ENCODE assay signal across 19 mouse cellular contexts in genomic region chr5:31566457-31566856, GRCm38 (mm10). TPM values are rescaled to one million over a fixed set of nuclear protein-coding genes. Genes with fewer than 3 reads are reported as not detected.
DNase-seq lines count a peak whose midpoint lies in the region; ATAC-seq and TF ChIP-seq lines count a peak whose summit lies in the region.
"Had no signal": no experiment of that assay in that cellular context is flagged by ENCODE, and none has a peak within 500 bp of the region (broad histone marks: within the 10 kb centered on the region; RNA-seq: fewer than 3 reads in every experiment).

No protein-coding gene starts in this region.

- TF ChIP-seq CTCF in hindbrain, postnatal 0 days (IDR thresholded peaks at IDR 0.05; ENCODE audit: low read depth), result no peak
- TF ChIP-seq CTCF in layer of hippocampus, adult 2 months (conservative IDR thresholded peaks at IDR 0.05), result no peak

- WGBS in hindbrain, postnatal 0 days, result 34% methylated on average over 3 of the region's 3 CpGs
- WGBS in hindbrain, embryonic 12.5 days, result 55% methylated on average over 3 of the region's 3 CpGs

- H3K27me3 ChIP-seq in hindbrain, postnatal 0 days (ENCODE audit: insufficient read depth, low read length), result no peaks in the 10 kb centered on the region
- no peaks in the 10 kb centered on the region for H3K27me3 ChIP-seq in hindbrain, embryonic 12.5 days
- H3K27me3 ChIP-seq: CH12.LX; embryonic facial prominence, embryonic 12.5 days; forebrain, embryonic 15.5 days; heart, embryonic 15.5 days; Patski had no signal

- 0 out of 2 replicates have a peak, but pooled peaks have one; percentile 43 for ATAC-seq in hindbrain, postnatal 0 days
- ATAC-seq in hindbrain, embryonic 12.5 days (ENCODE audit: low FRiP score), result no peak
- ATAC-seq: activated CD4-positive, CD25-positive, alpha-beta regulatory T cell, adult 4 months; forebrain, embryonic 15.5 days; hindbrain, embryonic 16.5 days; Patski had no signal

- H3K27ac ChIP-seq in hindbrain, postnatal 0 days, result no peak overlapping the region
- H3K27ac ChIP-seq in hindbrain, embryonic 12.5 days, result no peak overlapping the region
- H3K27ac ChIP-seq in layer of hippocampus, adult 2 months, result peak overlapping the region; percentile 80
- H3K27ac ChIP-seq: embryonic facial prominence, embryonic 12.5 days; forebrain, embryonic 15.5 days; heart, embryonic 15.5 days had no signal

- H3K9me3 ChIP-seq in hindbrain, postnatal 0 days (ENCODE audit: low read length), result no peaks in the 10 kb centered on the region
- H3K9me3 ChIP-seq in hindbrain, embryonic 12.5 days (replicated peaks), result no peaks in the 10 kb centered on the region
- H3K9me3 ChIP-seq: embryonic facial prominence, embryonic 12.5 days; forebrain, embryonic 15.5 days; heart, embryonic 15.5 days had no signal

- H3K9ac ChIP-seq in hindbrain, postnatal 0 days (replicated peaks; ENCODE audit: low read length), result no peak overlapping the region
- H3K9ac ChIP-seq in hindbrain, embryonic 12.5 days, result no peak overlapping the region
- H3K9ac ChIP-seq: embryonic facial prominence, embryonic 12.5 days; forebrain, embryonic 15.5 days; heart, embryonic 15.5 days had no signal

- no peaks in the 10 kb centered on the region for H3K36me3 ChIP-seq in hindbrain, postnatal 0 days (ENCODE audit: insufficient read depth, low read length)
- H3K36me3 ChIP-seq in hindbrain, embryonic 12.5 days, result 0 out of 2 replicates have a peak, but pooled peaks cover 3% of the 10 kb centered on the region
- H3K36me3 ChIP-seq: embryonic facial prominence, embryonic 12.5 days; heart, embryonic 15.5 days had no signal

- H3K4me1 ChIP-seq in hindbrain, postnatal 0 days (ENCODE audit: insufficient read depth, low read length), result peaks cover 3% of the 10 kb centered on the region; the same call in 1 of the 2 replicates
- peaks cover 8% of the 10 kb centered on the region for H3K4me1 ChIP-seq in hindbrain, embryonic 12.5 days

- H3K4me3 ChIP-seq in hindbrain, postnatal 0 days (ENCODE audit: low read length), result no peak overlapping the region
- no peak overlapping the region for H3K4me3 ChIP-seq in hindbrain, embryonic 12.5 days
- H3K4me3 ChIP-seq in layer of hippocampus, adult 2 months, result no peak overlapping the region
- H3K4me3 ChIP-seq: embryonic facial prominence, embryonic 12.5 days; forebrain, embryonic 15.5 days; heart, embryonic 15.5 days had no signal

- intact Hi-C loops in heart, postnatal 36 days (cut with DNase I), result no loop called here

- peak; percentile 27 to 31 for DNase-seq in heart, adult 18-20 months
- no peak for DNase-seq in heart, postnatal 36 days
- no peak for DNase-seq in hindbrain, postnatal 0 days (ENCODE audit: low spot score)
- no peak for DNase-seq in layer of hippocampus, adult 2 months (ENCODE audit: low spot score in 2 of 2)
- no peak for DNase-seq in layer of hippocampus, postnatal 36 days
- DNase-seq: adrenal gland, postnatal 14 days; cerebellum, adult 11-12 months; cerebellum, adult 9-10 months; cerebellum, postnatal 25 days; gastrocnemius, postnatal 14 days had no signal

- H3K4me2 ChIP-seq in hindbrain, postnatal 0 days (ENCODE audit: low read depth, low read length), result no peak overlapping the region
- H3K4me2 ChIP-seq in hindbrain, embryonic 12.5 days (replicated peaks), result no peak overlapping the region
- H3K4me2 ChIP-seq: embryonic facial prominence, embryonic 12.5 days; forebrain, embryonic 15.5 days; heart, embryonic 11.5 days; heart, embryonic 15.5 days had no signal

RNA-seq across cellular contexts. Expression of gene Mrpl33, which starts 30.3 kb away (rescaled TPM):
- total RNA-seq in heart, adult 18-20 months (2021), result 100 to 1,000 TPM; 322 to 333 TPM
- 100 to 1,000 TPM; 314 to 335 TPM for total RNA-seq in heart, postnatal 36 days (2021)
- total RNA-seq in hindbrain, postnatal 0 days (2014; rRNA removed), result 76.8 and 82.5 TPM in 2 replicates
- polyA plus RNA-seq in hindbrain, postnatal 0 days (2015; fragmentation: Nextera tagmentation; extraction: Ambion mirVana), result 293 and 315 TPM in 2 replicates
- 193 and 201 TPM in 2 replicates for polyA plus RNA-seq in hindbrain, embryonic 12.5 days (2016; fragmentation: Nextera tagmentation; extraction: Ambion mirVana)
- 10 to 100 TPM; 82.1 to 99.8 TPM for total RNA-seq in layer of hippocampus, adult 2 months (2021)
- total RNA-seq in layer of hippocampus, postnatal 36 days (2021), result 100 to 1,000 TPM; 101 to 104 TPM

RNA-seq across cellular contexts. Expression of gene Supt7l, which starts 38.9 kb away (rescaled TPM):
- total RNA-seq in heart, adult 18-20 months (2021), result 10 to 100 TPM; 13.0 to 13.9 TPM
- total RNA-seq in heart, postnatal 36 days (2021), result 10 to 100 TPM; 13.5 to 13.6 TPM
- total RNA-seq in hindbrain, postnatal 0 days (2014; rRNA removed), result 24.1 and 25.6 TPM in 2 replicates
- 20.5 and 21.9 TPM in 2 replicates for polyA plus RNA-seq in hindbrain, postnatal 0 days (2015; fragmentation: Nextera tagmentation; extraction: Ambion mirVana)
- 28.5 and 34.1 TPM in 2 replicates for polyA plus RNA-seq in hindbrain, embryonic 12.5 days (2016; fragmentation: Nextera tagmentation; extraction: Ambion mirVana)
- 10 to 100 TPM; 19.6 TPM for total RNA-seq in layer of hippocampus, adult 2 months (2021)
- 10 to 100 TPM; 17.7 to 19.5 TPM for total RNA-seq in layer of hippocampus, postnatal 36 days (2021)

RNA-seq across cellular contexts. Expression of gene Slc4a1ap, which starts 39.7 kb away (rescaled TPM):
- 10 to 100 TPM; 20.8 to 21.7 TPM for total RNA-seq in heart, adult 18-20 months (2021)
- 10 to 100 TPM; 19.8 to 22.8 TPM for total RNA-seq in heart, postnatal 36 days (2021)
- 38.0 and 43.4 TPM in 2 replicates for total RNA-seq in hindbrain, postnatal 0 days (2014; rRNA removed)
- polyA plus RNA-seq in hindbrain, postnatal 0 days (2015; fragmentation: Nextera tagmentation; extraction: Ambion mirVana), result 32.0 and 32.5 TPM in 2 replicates
- polyA plus RNA-seq in hindbrain, embryonic 12.5 days (2016; fragmentation: Nextera tagmentation; extraction: Ambion mirVana), result 35.2 and 40.1 TPM in 2 replicates
- total RNA-seq in layer of hippocampus, adult 2 months (2021), result 10 to 100 TPM; 51.9 to 53.8 TPM
- total RNA-seq in layer of hippocampus, postnatal 36 days (2021), result 10 to 100 TPM; 55.7 to 57.1 TPM

Comparison
In these comparisons a context has a peak if more than half of its experiments do, and no peak if none do; other contexts are left out.
1. DNase-seq: peak in heart, adult 18-20 months (2 of 2); none in heart, postnatal 36 days (0 of 2), hindbrain, postnatal 0 days (single experiment), layer of hippocampus, adult 2 months (0 of 2) and layer of hippocampus, postnatal 36 days (0 of 2).